Mouse (Mus musculus): ENCODE data around the gene Ccdc149. TPM values are rescaled to one million over a fixed set of nuclear protein-coding genes. Genes with fewer than 3 reads are reported as not detected.

The Ccdc149 gene
- total RNA-seq, 2 experiments from 2014 or later = 65.0 to 73.3 TPM

DNA sequence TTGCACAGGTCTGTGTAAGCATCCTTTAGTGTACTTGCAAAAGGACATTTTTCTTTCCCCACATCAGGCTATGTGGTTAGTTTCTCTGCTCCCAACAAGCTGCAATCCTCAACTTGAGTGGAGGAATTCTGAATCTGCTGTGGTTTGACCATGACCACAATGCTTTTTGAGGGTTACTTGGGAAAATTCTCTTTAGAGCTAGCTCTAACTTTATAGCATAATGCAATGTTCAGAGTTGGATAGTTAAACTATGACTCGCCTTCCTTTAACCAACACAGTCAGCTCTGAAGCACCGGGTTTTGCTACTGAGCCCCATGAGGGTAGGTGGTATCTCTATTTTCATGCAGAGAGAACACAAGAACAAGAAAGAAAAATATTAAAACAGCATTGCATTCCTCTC lies 119.8 kb downstream of the Ccdc149 start:
- no peak for DNase-seq (ENCODE audit: low spot score in 2 of 2)
- intact Hi-C loops (cut with DNase I) = no loop called here

- intact Hi-C loops (cut with DNase I) = no loop called here
- no peak for DNase-seq (ENCODE audit: low spot score in 2 of 2)
Observed at GRCm38 (mm10) chr5:52350451-52350850, 120.9 kb downstream of the Ccdc149 start.

- no peak for DNase-seq (ENCODE audit: low spot score in 2 of 2)
- intact Hi-C loops (cut with DNase I) = no loop called here
Observed at GRCm38 (mm10) chr5:52346890-52347289, 124.4 kb downstream of the Ccdc149 start.

DNA sequence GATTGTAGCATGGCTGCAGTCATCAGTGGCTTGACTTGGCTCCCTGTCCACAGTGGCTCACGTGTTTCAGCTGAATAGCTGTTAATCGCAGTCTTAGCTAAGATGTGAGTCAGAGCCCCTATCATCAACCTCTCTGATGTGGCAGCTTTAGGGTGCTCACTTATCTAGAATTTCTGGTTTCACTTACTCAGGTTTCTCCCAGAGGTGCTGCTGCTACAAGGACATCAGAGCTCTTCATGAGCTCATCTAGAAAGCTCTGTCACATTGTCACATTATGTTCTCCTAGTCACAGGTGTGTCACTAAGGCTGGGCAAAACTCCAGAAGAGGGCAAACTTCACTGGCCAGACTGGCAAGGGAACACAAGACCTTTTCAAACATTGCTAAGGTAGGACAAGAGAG lies 132.2 kb downstream of the Ccdc149 start:
- intact Hi-C loops (cut with DNase I) = no loop called here
- DNase-seq (ENCODE audit: low spot score in 2 of 2) = no peak

GRCm38 (mm10) chr5:52335590-52335989 lies 135.7 kb downstream of the Ccdc149 start:
- intact Hi-C loops (cut with DNase I) = no loop called here
- no peak for DNase-seq (ENCODE audit: low spot score in 2 of 2)

DNA sequence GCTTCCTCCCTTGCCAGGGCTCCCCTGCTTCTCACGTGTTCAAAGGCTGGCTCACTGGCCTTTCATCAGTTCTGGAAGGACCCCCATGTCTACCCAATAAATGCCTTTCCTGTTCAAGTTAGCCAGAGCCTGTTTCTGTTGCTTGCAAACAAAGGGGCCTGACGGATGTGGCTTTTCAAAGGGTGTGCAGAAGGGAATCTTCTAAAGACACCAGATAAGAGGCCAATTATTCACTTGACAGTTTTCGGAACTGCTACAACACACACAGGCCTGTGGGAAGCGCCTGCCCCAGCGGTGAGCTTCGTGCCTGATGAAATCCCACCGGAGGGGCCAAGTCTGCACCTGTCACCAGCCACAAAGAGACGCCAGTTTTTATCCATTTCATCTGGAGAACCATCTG lies 139.2 kb downstream of the Ccdc149 start:
- no peak for DNase-seq (ENCODE audit: low spot score in 2 of 2)
- intact Hi-C loops (cut with DNase I) = no loop called here

Other genes with a start within 250 kb of the Ccdc149 start
- 1 to 10 TPM; 6.3 to 7.0 TPM for gene Sod3, start 107.7 kb downstream of the Ccdc149 start, total RNA-seq (2021)
- gene Lgi2, start 94.9 kb upstream of the Ccdc149 start, total RNA-seq (2021) = 10 to 100 TPM; 52.5 to 56.3 TPM
- gene Sepsecs, start 198.2 kb upstream of the Ccdc149 start, total RNA-seq (2021) = 10 to 100 TPM in 1 of 2 experiments, 1 to 10 TPM in 1; 9.4 to 12.2 TPM

Measured in left cerebral cortex, postnatal 36 days (tissue).